9 mouse cellular contexts compared by ENCODE assay signal in genomic region chr4:135898380-135899049, GRCm38 (mm10). TPM values are rescaled to one million over a fixed set of nuclear protein-coding genes. Genes with fewer than 3 reads are reported as not detected.
A peak's percentile ranks its signal among the peaks of the same experiment; 100 is the strongest.
DNase-seq lines count a peak whose midpoint lies in the region; ATAC-seq and TF ChIP-seq lines count a peak whose summit lies in the region.
"Had no signal": no experiment of that assay in that cellular context is flagged by ENCODE, and none has a peak within 500 bp of the region (broad histone marks: within the 10 kb centered on the region; RNA-seq: fewer than 3 reads in every experiment).

No protein-coding gene starts in this region.

- H3K4me1 ChIP-seq in lung, embryonic 14.5 days (ENCODE audit: insufficient read depth): no peaks in the 10 kb centered on the region
- peaks cover 9 to 10% of the 10 kb centered on the region in 2 experiments; a peak in 3 of 4 replicates for H3K4me1 ChIP-seq in heart, embryonic 14.5 days (ENCODE audit: control insufficient read depth in 2 of 2, insufficient read depth in 2 of 2, low read length in 2 of 2)
- no peaks in the 10 kb centered on the region for H3K4me1 ChIP-seq in hindbrain, embryonic 12.5 days
- H3K4me1 ChIP-seq: neural tube, embryonic 12.5 days had no signal

- H3K9ac ChIP-seq in lung, embryonic 14.5 days: no peak overlapping the region
- H3K9ac ChIP-seq in heart, embryonic 14.5 days (ENCODE audit: low read length): peak overlapping the region; percentile 62
- no peak overlapping the region for H3K9ac ChIP-seq in hindbrain, embryonic 12.5 days
- H3K9ac ChIP-seq: neural tube, embryonic 12.5 days had no signal

- no peaks in the 10 kb centered on the region for H3K36me3 ChIP-seq in lung, embryonic 14.5 days (ENCODE audit: insufficient read depth)
- no peaks in the 10 kb centered on the region for H3K36me3 ChIP-seq in heart, embryonic 14.5 days (ENCODE audit: control insufficient read depth, insufficient read depth, low read length)
- H3K36me3 ChIP-seq in hindbrain, embryonic 12.5 days: no peaks in the 10 kb centered on the region
- H3K36me3 ChIP-seq: neural tube, embryonic 12.5 days had no signal

- no peak overlapping the region for H3K27ac ChIP-seq in lung, embryonic 14.5 days (ENCODE audit: low read depth)
- peak overlapping the region in 1 of 2 experiments; percentile 50; a peak in 1 of 4 replicates for H3K27ac ChIP-seq in heart, embryonic 14.5 days (replicated peaks in 1 of 2; ENCODE audit: control insufficient read depth in 1 of 2, insufficient read depth in 1 of 2, low read depth in 2 of 2, low read length in 2 of 2)
- no peak overlapping the region for H3K27ac ChIP-seq in hindbrain, embryonic 12.5 days
- no peak overlapping the region for H3K27ac ChIP-seq in left cerebral cortex, adult 2 months
- H3K27ac ChIP-seq: neural tube, embryonic 12.5 days had no signal

- no peaks in the 10 kb centered on the region for H3K27me3 ChIP-seq in lung, embryonic 14.5 days (ENCODE audit: insufficient read depth, low read length)
- H3K27me3 ChIP-seq in heart, embryonic 14.5 days (ENCODE audit: control insufficient read depth, insufficient read depth, low read length): no peaks in the 10 kb centered on the region
- no peaks in the 10 kb centered on the region for H3K27me3 ChIP-seq in hindbrain, embryonic 12.5 days
- H3K27me3 ChIP-seq: neural tube, embryonic 12.5 days had no signal

- no peaks in the 10 kb centered on the region for H3K9me3 ChIP-seq in lung, embryonic 14.5 days (ENCODE audit: low read depth, low read length)
- no peaks in the 10 kb centered on the region for H3K9me3 ChIP-seq in heart, embryonic 14.5 days (ENCODE audit: control insufficient read depth, low read length)
- H3K9me3 ChIP-seq in hindbrain, embryonic 12.5 days (replicated peaks): no peaks in the 10 kb centered on the region
- H3K9me3 ChIP-seq: neural tube, embryonic 12.5 days had no signal

- no peak overlapping the region for H3K4me2 ChIP-seq in lung, embryonic 14.5 days
- peak overlapping the region; percentile 40 for H3K4me2 ChIP-seq in heart, embryonic 14.5 days (ENCODE audit: low read length)
- no peak overlapping the region for H3K4me2 ChIP-seq in hindbrain, embryonic 12.5 days (replicated peaks)
- H3K4me2 ChIP-seq: neural tube, embryonic 12.5 days had no signal

- no peak overlapping the region for H3K4me3 ChIP-seq in lung, embryonic 14.5 days (ENCODE audit: low read depth, low read length)
- no peak overlapping the region for H3K4me3 ChIP-seq in heart, embryonic 14.5 days (ENCODE audit: control insufficient read depth in 1 of 2, insufficient read depth in 1 of 2, low read depth in 1 of 2, low read length in 2 of 2)
- no peak overlapping the region for H3K4me3 ChIP-seq in hindbrain, embryonic 12.5 days
- H3K4me3 ChIP-seq in left cerebral cortex, adult 2 months: no peak overlapping the region
- H3K4me3 ChIP-seq: neural tube, embryonic 12.5 days had no signal

- intact Hi-C loops in left cerebral cortex, adult 2 months (cut with DNase I): no loop called here

- peak; percentile 41 for DNase-seq in lung, embryonic 14.5 days
- no peak for DNase-seq in lung, postnatal 10 days
- peak; percentile 67 for DNase-seq in thymus, postnatal 4 days
- no peak for DNase-seq in left cerebral cortex, adult 2 months (ENCODE audit: extremely low spot score in 1 of 2, low spot score in 2 of 2)
- DNase-seq in cerebellum, postnatal 10 days: no peak

- ATAC-seq in lung, embryonic 14.5 days (ENCODE audit: insufficient read depth): no peak
- ATAC-seq in heart, embryonic 14.5 days (ENCODE audit: insufficient number of reproducible peaks, insufficient read depth, low FRiP score, low read depth): peak; percentile 65
- peak; percentile 84 for ATAC-seq in megakaryocyte, adult 5-6 weeks (ENCODE audit: poor library complexity, severe bottlenecking)
- no peak for ATAC-seq in hindbrain, embryonic 12.5 days (ENCODE audit: low FRiP score)

- WGBS in lung, embryonic 14.5 days: 45% methylated on average over 8 of the region's 9 CpGs
- WGBS in heart, embryonic 14.5 days: 22% methylated on average over 9 of the region's 9 CpGs
- 83% methylated on average over 9 of the region's 9 CpGs for WGBS in hindbrain, embryonic 12.5 days

- no peak for TF ChIP-seq CTCF in lung, embryonic 14.5 days (IDR thresholded peaks at IDR 0.05; ENCODE audit: low read depth)
- no peak for TF ChIP-seq CTCF in left cerebral cortex, adult 2 months (IDR thresholded peaks at IDR 0.05)

RNA-seq across cellular contexts. Expression of gene Cnr2, which starts 3.3 kb away (rescaled TPM):
- 0.71 and 0.73 TPM in 2 replicates for polyA plus RNA-seq in lung, embryonic 14.5 days (2014; fragmentation: Nextera tagmentation; extraction: Ambion mirVana)
- 0.36 and 0.38 TPM in 2 replicates for polyA plus RNA-seq in heart, embryonic 14.5 days (2014; fragmentation: Nextera tagmentation; extraction: Ambion mirVana)
- 15.2 and 16.9 TPM in 2 replicates for total RNA-seq in megakaryocyte, adult 5-6 weeks (2015)
- 18.8 and 20.7 TPM in 2 replicates for total RNA-seq in megakaryocyte, adult 5-6 weeks (2017)
- polyA plus RNA-seq in hindbrain, embryonic 12.5 days (2016; fragmentation: Nextera tagmentation; extraction: Ambion mirVana): 0.15 and 0.29 TPM in 2 replicates
- total RNA-seq in left cerebral cortex, adult 2 months (2021): under 1 TPM in 1 of 2 experiments, not detected in 1; 0.11 TPM

RNA-seq across cellular contexts. Expression of gene Fuca1, which starts 22.0 kb away (rescaled TPM):
- polyA plus RNA-seq in lung, embryonic 14.5 days (2014; fragmentation: Nextera tagmentation; extraction: Ambion mirVana): 65.1 and 72.7 TPM in 2 replicates
- polyA plus RNA-seq in heart, embryonic 14.5 days (2014; fragmentation: Nextera tagmentation; extraction: Ambion mirVana): 50.1 and 63.0 TPM in 2 replicates
- total RNA-seq in megakaryocyte, adult 5-6 weeks (2015): 72.1 and 86.7 TPM in 2 replicates
- 143 and 189 TPM in 2 replicates for total RNA-seq in megakaryocyte, adult 5-6 weeks (2017)
- 50.2 and 54.1 TPM in 2 replicates for polyA plus RNA-seq in hindbrain, embryonic 12.5 days (2016; fragmentation: Nextera tagmentation; extraction: Ambion mirVana)
- 10 to 100 TPM; 34.9 to 37.9 TPM for total RNA-seq in left cerebral cortex, adult 2 months (2021)

RNA-seq across cellular contexts. Expression of gene Pnrc2, which starts 24.9 kb away (rescaled TPM):
- 191 and 206 TPM in 2 replicates for polyA plus RNA-seq in lung, embryonic 14.5 days (2014; fragmentation: Nextera tagmentation; extraction: Ambion mirVana)
- polyA plus RNA-seq in heart, embryonic 14.5 days (2014; fragmentation: Nextera tagmentation; extraction: Ambion mirVana): 133 and 137 TPM in 2 replicates
- 248 and 273 TPM in 2 replicates for total RNA-seq in megakaryocyte, adult 5-6 weeks (2015)
- 249 and 251 TPM in 2 replicates for total RNA-seq in megakaryocyte, adult 5-6 weeks (2017)
- 152 and 154 TPM in 2 replicates for polyA plus RNA-seq in hindbrain, embryonic 12.5 days (2016; fragmentation: Nextera tagmentation; extraction: Ambion mirVana)
- 10 to 100 TPM; 41.1 to 41.7 TPM for total RNA-seq in left cerebral cortex, adult 2 months (2021)

RNA-seq across cellular contexts. Expression of gene Srsf10, which starts 43.0 kb away (rescaled TPM):
- polyA plus RNA-seq in lung, embryonic 14.5 days (2014; fragmentation: Nextera tagmentation; extraction: Ambion mirVana): 322 and 336 TPM in 2 replicates
- polyA plus RNA-seq in heart, embryonic 14.5 days (2014; fragmentation: Nextera tagmentation; extraction: Ambion mirVana): 144 and 147 TPM in 2 replicates
- total RNA-seq in megakaryocyte, adult 5-6 weeks (2015): 104 and 125 TPM in 2 replicates
- total RNA-seq in megakaryocyte, adult 5-6 weeks (2017): 130 and 147 TPM in 2 replicates
- 312 and 328 TPM in 2 replicates for polyA plus RNA-seq in hindbrain, embryonic 12.5 days (2016; fragmentation: Nextera tagmentation; extraction: Ambion mirVana)
- total RNA-seq in left cerebral cortex, adult 2 months (2021): 10 to 100 TPM; 70.8 to 82.2 TPM

RNA-seq across cellular contexts. Expression of gene Hmgcl, which starts 47.7 kb away (rescaled TPM):
- 71.7 and 78.1 TPM in 2 replicates for polyA plus RNA-seq in lung, embryonic 14.5 days (2014; fragmentation: Nextera tagmentation; extraction: Ambion mirVana)
- 91.6 and 96.7 TPM in 2 replicates for polyA plus RNA-seq in heart, embryonic 14.5 days (2014; fragmentation: Nextera tagmentation; extraction: Ambion mirVana)
- 60.7 and 76.8 TPM in 2 replicates for total RNA-seq in megakaryocyte, adult 5-6 weeks (2015)
- total RNA-seq in megakaryocyte, adult 5-6 weeks (2017): 54.9 and 60.4 TPM in 2 replicates
- 55.6 and 60.2 TPM in 2 replicates for polyA plus RNA-seq in hindbrain, embryonic 12.5 days (2016; fragmentation: Nextera tagmentation; extraction: Ambion mirVana)
- total RNA-seq in left cerebral cortex, adult 2 months (2021): 10 to 100 TPM; 33.4 to 34.1 TPM

Comparison
In these comparisons a context has a peak if more than half of its experiments do, and no peak if none do; other contexts are left out.
1. DNase-seq: peak in lung, embryonic 14.5 days (single experiment) and thymus, postnatal 4 days (single experiment); none in lung, postnatal 10 days (single experiment), left cerebral cortex, adult 2 months (0 of 2) and cerebellum, postnatal 10 days (0 of 2).
2. ATAC-seq: peak in heart, embryonic 14.5 days (single experiment) and megakaryocyte, adult 5-6 weeks (single experiment); none in lung, embryonic 14.5 days (single experiment) and hindbrain, embryonic 12.5 days (single experiment).